Mouse (Mus musculus) cortical plate, adult 2 months (tissue): Measurements from ENCODE around the gene Coro1b.

Experiments
- CTCF ChIP-seq: fragments of 200-500 bp; IDR thresholded peaks from 2 replicates; pipeline ENCODE4 v1.5.1; 2011; ENCODE audit warnings: mild to moderate bottlenecking, control low read depth, low read length; ENCODE audit not compliant: insufficient read depth; ENCODE audit errors: extremely low read depth
- POLR2A ChIP-seq: fragments of 200-500 bp; IDR thresholded peaks from 2 replicates; pipeline ENCODE4 v1.6.1; 2011; ENCODE audit warnings: mild to moderate bottlenecking, low read length, control low read depth; ENCODE audit not compliant: insufficient read depth; ENCODE audit errors: extremely low read depth

- TF ChIP-seq CTCF: no peak
- peak; percentile 84 for TF ChIP-seq POLR2A
Observed at GRCm38 (mm10) chr19:4201291-4201909, 53.0 kb downstream of the Coro1b start, which contains the start of gene Rad9a.
